Mouse (Mus musculus) heart, postnatal 10 days (tissue): ENCODE measurements around the gene Zic5. TPM values are rescaled to one million over a fixed set of nuclear protein-coding genes. Genes with fewer than 3 reads are reported as not detected.

Experiments used
- DNase-seq, 2 experiments: peaks; one replicate each; pipeline ENCODE4 v3.0.0; 2021
- intact Hi-C: fragments of 180-260 bp; cut with DNase I; formaldehyde crosslinking; loops from one replicate; pipeline ENCODE4 v1.15.1; 2025
- total RNA-seq, 2 experiments: library from RNA; stranded (reverse); gene quantifications; 2 replicates each; pipeline ENCODE4 v1.2.3; 2021

Zic5 gene
- total RNA-seq, 2 experiments from 2014 or later: not detected

GRCm38 (mm10) chr14:122481181-122481580 lies 15.7 kb upstream of the Zic5 start:
- intact Hi-C loops: no loop called here
- DNase-seq: no peak

DNA sequence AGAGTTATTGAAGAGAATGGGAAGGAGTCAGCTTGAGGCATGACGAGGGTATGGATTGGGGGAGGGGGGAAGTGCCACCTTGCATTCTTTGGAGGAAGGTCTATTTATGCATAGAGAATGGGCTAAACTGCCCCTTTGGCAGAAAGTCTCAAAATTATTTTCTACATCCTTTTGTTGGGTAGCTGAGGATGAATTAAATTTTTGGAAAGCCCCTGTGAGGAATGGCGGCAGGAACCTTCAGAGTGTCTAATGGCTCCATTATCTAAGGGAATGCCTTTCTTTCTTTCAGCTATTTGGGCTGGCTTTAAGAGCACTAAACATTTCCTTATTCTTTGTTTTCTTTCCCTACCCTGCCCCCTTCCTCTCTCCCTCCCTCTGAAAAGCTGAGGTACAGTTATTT lies 14.9 kb upstream of the Zic5 start:
- no peak for DNase-seq
- intact Hi-C loops: no loop called here

DNA sequence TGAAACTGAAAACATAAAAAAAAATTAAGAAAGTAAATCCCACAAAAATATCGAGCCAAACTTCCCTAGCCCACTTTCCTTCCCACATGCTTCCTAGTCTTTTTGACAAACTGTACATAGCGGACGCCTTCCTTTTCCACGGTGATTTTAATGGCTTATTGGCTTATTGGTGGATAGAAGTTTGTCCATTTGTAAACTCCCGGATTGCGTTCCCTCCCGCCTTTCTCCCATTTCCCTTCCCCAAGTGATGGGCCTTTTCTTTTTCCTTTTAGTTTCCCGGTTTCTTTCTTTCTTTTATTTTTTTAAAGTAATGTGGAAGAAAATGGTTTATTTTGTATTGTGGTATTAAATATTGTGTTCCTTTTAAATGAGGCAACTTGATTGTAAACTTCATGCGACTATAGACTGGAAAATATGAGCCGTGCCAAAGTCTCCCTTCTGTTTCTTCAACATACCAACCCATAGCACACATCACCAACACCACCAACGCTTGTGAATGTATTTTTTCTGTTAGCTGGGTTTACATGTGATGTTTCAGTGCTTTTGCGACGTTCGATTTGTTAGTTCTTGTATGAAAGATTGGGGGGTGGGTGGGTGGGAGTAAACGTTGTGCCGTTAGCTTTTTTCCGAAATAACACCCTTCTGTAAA lies 14.1 kb upstream of the Zic5 start:
- peak in 1 of 2 experiments; percentile 18 for DNase-seq
- intact Hi-C loops: loop anchor here (10.0 kb wide), 1 partner anchor 255 kb away; no protein-coding TSS in a partner anchor

- DNase-seq: peak in 1 of 2 experiments; percentile 20
- intact Hi-C loops: loop anchor here (10.0 kb wide), 1 partner anchor 254 kb away; no protein-coding TSS in a partner anchor
These were observed 13.1 kb upstream of the Zic5 start for GRCm38 (mm10) chr14:122478574-122479011.

GRCm38 (mm10) chr14:122477971-122478573 lies 12.6 kb upstream of the Zic5 start:
- intact Hi-C loops: loop anchor here (10.0 kb wide), 1 partner anchor 253 kb away; no protein-coding TSS in a partner anchor
- DNase-seq: peak in 1 of 2 experiments; percentile 22

- intact Hi-C loops: loop anchor here (10.0 kb wide), 1 partner anchor 252 kb away; no protein-coding TSS in a partner anchor
- DNase-seq: peak; percentile 34 to 40
These were observed 11.8 kb upstream of the Zic5 start for GRCm38 (mm10) chr14:122477261-122477671.

GRCm38 (mm10) chr14:122476822-122477215 lies 11.3 kb upstream of the Zic5 start:
- DNase-seq: no peak
- intact Hi-C loops: loop anchor here (10.0 kb wide), 1 partner anchor 252 kb away; no protein-coding TSS in a partner anchor

DNA sequence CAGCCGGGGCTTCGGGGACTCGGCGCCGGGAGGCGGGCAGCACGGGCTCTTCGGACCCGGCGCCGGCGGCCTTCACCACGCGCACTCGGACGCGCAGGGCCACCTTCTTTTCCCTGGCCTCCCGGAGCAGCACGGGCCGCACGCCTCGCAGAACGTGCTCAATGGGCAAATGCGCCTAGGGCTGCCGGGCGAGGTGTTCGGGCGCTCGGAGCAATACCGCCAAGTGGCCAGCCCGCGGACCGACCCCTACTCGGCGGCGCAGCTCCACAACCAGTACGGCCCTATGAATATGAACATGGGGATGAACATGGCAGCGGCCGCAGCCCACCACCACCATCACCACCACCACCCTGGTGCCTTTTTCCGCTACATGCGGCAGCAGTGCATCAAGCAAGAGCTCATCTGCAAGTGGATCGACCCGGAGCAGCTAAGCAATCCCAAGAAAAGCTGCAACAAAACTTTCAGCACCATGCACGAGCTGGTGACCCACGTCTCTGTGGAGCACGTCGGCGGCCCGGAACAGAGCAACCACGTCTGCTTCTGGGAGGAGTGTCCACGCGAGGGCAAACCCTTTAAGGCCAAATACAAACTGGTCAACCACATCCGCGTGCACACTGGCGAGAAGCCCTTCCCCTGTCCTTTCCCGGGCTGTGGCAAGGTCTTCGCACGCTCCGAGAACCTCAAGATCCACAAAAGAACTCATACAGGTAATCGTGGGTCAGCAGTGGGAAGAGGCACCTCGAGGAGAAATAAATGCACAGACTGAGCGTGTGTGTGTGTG lies 10.8 kb upstream of the Zic5 start:
- DNase-seq: peak in 1 of 2 experiments; percentile 31
- intact Hi-C loops: loop anchor here (10.0 kb wide), 1 partner anchor 251 kb away; no protein-coding TSS in a partner anchor

DNA sequence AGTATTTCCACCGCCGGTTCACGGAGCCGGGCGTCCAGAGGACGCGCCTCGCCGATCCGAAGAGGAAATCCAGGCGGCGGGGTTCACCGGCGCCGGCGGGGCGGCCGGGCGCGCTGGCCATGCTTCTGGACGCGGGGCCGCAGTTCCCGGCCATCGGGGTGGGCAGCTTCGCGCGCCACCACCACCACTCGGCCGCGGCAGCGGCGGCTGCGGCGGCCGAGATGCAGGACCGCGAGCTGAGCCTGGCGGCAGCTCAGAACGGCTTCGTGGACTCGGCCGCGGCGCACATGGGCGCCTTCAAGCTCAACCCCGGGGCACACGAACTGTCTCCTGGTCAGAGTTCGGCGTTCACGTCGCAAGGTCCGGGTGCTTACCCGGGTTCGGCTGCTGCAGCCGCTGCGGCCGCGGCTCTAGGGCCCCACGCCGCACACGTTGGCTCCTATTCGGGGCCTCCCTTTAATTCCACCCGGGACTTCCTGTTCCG lies 10.1 kb upstream of the Zic5 start:
- peak in 1 of 2 experiments; percentile 24 for DNase-seq
- intact Hi-C loops: loop anchor here (2.0 to 10.0 kb wide), 2 partner anchors 13 to 251 kb away; no protein-coding TSS in a partner anchor

- peak in 1 of 2 experiments; percentile 25 for DNase-seq
- intact Hi-C loops: loop anchor here (2.0 to 10.0 kb wide), 2 partner anchors 14 to 250 kb away; no protein-coding TSS in a partner anchor
These were observed 9.5 kb upstream of the Zic5 start, which contains the start of gene Zic2 for GRCm38 (mm10) chr14:122474891-122475556. Gene Zic2 (plus strand): TSS chr14:122475435.

- peak in 1 of 2 experiments; percentile 10 for DNase-seq
- intact Hi-C loops: loop anchor here (2.0 to 10.0 kb wide), 2 partner anchors 15 to 249 kb away; no protein-coding TSS in a partner anchor
These were observed 8.8 kb upstream of the Zic5 start for GRCm38 (mm10) chr14:122474041-122474890.

GRCm38 (mm10) chr14:122473211-122473751 lies 7.8 kb upstream of the Zic5 start:
- no peak for DNase-seq
- intact Hi-C loops: loop anchor here (10.0 kb wide), 1 partner anchor 248 kb away; no protein-coding TSS in a partner anchor

- intact Hi-C loops: loop anchor here (10.0 kb wide), 1 partner anchor 248 kb away; no protein-coding TSS in a partner anchor
- DNase-seq: no peak
These were observed 7.2 kb upstream of the Zic5 start for GRCm38 (mm10) chr14:122472647-122473046.

DNA sequence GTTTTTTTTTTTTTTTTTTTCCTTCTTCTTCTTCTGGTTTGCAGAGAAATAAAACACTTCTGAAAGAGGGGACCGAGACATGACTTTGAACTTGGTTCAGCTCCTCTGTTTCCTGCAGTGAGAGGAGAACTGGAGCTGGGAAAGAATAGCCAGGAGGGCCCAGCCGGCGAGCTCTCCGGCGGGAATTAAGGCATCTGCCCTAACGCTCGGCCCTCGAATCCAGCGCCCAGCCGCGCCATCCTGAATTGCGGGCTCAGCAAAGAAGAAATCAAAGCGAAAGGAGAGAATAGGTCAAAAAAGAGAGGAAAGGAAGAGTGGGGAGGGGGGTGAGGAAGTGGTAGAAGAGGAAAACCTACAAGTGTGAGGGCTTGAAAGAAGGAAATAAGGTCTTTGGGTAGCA lies 6.7 kb upstream of the Zic5 start:
- DNase-seq: peak in 1 of 2 experiments; percentile 15

DNA sequence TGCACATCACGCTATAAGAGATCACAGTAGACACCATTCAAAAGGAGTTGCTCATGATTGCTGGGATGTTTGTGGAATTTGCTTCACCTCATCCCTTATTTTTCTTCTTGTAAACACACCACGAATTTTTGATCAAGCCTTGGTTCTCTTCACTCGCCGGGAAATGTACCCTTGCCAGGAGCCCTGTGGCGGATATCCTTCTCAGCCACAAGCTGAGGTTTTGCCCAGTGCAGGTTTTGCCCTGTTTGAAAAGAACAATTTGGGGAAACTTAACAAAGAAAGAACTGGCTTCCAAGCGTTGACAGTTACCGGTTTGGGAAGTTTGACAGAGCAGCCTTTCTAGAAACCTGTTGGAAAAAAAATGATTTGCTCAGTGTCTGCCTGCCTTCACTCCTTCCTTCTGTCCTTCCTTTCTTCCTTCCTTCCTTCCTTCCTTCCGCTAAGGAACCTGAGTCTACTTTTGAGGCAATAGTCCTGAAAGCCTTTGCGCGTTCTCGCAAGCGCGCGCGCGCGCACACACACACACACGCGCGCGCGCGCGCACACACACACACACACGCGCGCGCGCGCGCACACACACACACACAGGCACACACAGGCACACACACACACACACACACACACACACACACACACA lies 6.1 kb upstream of the Zic5 start:
- intact Hi-C loops: loop anchor here (10.0 kb wide), 1 partner anchor 247 kb away; no protein-coding TSS in a partner anchor
- no peak for DNase-seq

More for the DNA sequence above, 6.7 kb upstream of the Zic5 start:
- intact Hi-C loops: loop anchor here (10.0 kb wide), 1 partner anchor 247 kb away; no protein-coding TSS in a partner anchor

- intact Hi-C loops: no loop called here
- peak in 1 of 2 experiments; percentile 5 for DNase-seq
These were observed 3.7 kb upstream of the Zic5 start for GRCm38 (mm10) chr14:122468971-122469755.
